Mouse (Mus musculus) E14TG2a.4 (cell line): ENCODE results near the gene AC131692.1.
A peak's percentile ranks its signal among the peaks of the same experiment; 100 is the strongest.

Source experiments
- H3K27me3 ChIP-seq: 2 replicates; pipeline ENCODE4 v1.6.1; 2014; ENCODE audit warnings: low read length, control low read depth; ENCODE audit not compliant: insufficient read depth
- H3K36me3 ChIP-seq: 2 replicates; pipeline ENCODE4 v1.6.1; 2014; ENCODE audit warnings: low read length, control low read depth; ENCODE audit not compliant: insufficient read depth
- H3K4me1 ChIP-seq: replicated peaks from 2 replicates; pipeline ENCODE4 v1.6.1; 2014; ENCODE audit warnings: low read depth, low read length, control low read depth
- H3K4me3 ChIP-seq: replicated peaks from 2 replicates; pipeline ENCODE4 v1.5.1; 2014; ENCODE audit warnings: mild to moderate bottlenecking, low read length
- H3K9me3 ChIP-seq: 2 replicates; pipeline ENCODE4 v1.6.1; 2014; ENCODE audit warnings: low read length, control low read depth
- CTCF ChIP-seq: conservative IDR thresholded peaks from 2 replicates; pipeline ENCODE4 v1.5.1; 2014; ENCODE audit warnings: low read length
- NANOG ChIP-seq: IDR thresholded peaks from 2 replicates; pipeline ENCODE4 v1.6.1; 2014; ENCODE audit warnings: borderline replicate concordance, low read length, mixed read lengths
- POU5F1 ChIP-seq: IDR thresholded peaks from 2 replicates; pipeline ENCODE4 v1.6.1; 2014; ENCODE audit warnings: low read length, borderline replicate concordance

AC131692.1 gene

DNA sequence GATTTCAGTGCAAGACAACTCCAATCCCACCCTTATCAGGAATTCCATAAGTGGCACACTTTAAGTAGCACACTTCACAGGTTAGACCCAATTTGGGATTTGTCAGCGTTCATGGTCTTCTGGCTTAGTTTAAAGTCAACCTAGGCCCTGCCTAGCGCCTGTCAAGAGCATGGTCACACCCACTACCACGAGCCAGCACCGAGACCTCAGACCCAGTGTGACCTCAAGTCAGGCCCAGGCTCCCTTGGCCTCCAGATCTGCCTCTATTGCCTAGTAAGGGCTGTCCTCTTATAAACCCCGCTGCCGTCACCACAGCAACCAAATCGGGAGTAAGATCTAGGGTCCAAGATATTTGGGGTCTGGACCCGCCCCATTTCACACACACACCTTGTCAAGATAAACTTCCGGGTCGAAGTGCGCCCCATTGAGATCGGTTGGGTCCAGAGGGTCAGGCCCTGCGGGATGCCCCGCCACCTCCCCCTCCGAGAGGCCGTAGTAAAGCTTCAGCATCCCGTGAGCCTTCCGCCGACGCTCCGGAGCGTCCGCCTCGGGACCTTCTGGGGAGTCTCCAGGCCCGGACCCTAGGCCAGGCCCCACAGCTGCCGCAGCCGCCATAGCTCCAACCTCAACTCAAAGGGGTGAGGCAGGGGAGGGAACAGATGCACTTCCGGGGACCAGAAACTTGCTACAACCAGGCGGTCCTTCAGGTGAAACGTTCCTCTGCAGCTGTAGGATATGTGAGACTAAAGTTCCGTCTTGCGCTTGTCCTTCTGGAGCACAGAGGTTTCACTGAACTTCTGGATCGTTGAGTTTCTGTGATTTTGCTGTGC is 17.4 kb upstream of the AC131692.1 start, which contains the start of gene Vps51:
Gene Vps51 (minus strand): TSS at position 668 of the 830 bp plus-strand sequence.
- no peaks in the 10 kb centered on the region for H3K9me3 ChIP-seq
- no peaks in the 10 kb centered on the region for H3K27me3 ChIP-seq
- peaks cover 69% of the 10 kb centered on the region for H3K36me3 ChIP-seq
- no peak for TF ChIP-seq CTCF
- TF ChIP-seq NANOG: no peak
- no peak; the same call in 1 of the 2 replicates for TF ChIP-seq POU5F1
- H3K4me3 ChIP-seq: peak within 1 kb of the TSS; percentile 89
- peaks cover 43% of the 10 kb centered on the region for H3K4me1 ChIP-seq

DNA sequence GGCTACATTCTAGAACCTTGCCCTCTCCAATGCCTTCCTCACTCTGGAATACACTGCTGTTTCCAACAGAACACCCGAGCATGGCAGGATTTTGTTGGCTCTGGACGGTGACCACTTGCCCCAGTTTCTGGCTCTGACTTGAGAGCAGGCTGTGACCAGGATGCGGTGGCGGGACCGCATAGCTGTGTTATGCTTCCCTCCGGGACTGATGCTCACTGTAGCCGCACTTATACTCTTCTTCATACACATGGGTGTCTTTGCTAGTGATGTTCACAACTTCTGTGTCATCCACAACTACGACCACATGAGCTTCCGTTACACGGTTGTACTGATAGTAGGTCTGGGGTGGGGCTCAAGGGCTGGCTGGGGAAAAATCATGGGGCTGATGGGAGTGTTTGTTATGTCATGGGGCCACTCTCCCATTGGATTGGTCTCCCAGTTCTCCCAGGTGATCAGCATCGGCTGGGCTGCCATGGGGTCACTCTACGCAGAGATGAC is 14.2 kb upstream of the AC131692.1 start, which contains the start of gene Tmem262:
Gene Tmem262 (plus strand): TSS at position 51 of the 498 bp plus-strand sequence.
- no peak within 1 kb of the TSS for H3K4me3 ChIP-seq
- H3K36me3 ChIP-seq: peaks cover 64% of the 10 kb centered on the region
- peaks cover 57% of the 10 kb centered on the region for H3K4me1 ChIP-seq
- no peak for TF ChIP-seq NANOG
- TF ChIP-seq CTCF: no peak
- TF ChIP-seq POU5F1: no peak
- H3K9me3 ChIP-seq: no peaks in the 10 kb centered on the region
- no peaks in the 10 kb centered on the region for H3K27me3 ChIP-seq

DNA sequence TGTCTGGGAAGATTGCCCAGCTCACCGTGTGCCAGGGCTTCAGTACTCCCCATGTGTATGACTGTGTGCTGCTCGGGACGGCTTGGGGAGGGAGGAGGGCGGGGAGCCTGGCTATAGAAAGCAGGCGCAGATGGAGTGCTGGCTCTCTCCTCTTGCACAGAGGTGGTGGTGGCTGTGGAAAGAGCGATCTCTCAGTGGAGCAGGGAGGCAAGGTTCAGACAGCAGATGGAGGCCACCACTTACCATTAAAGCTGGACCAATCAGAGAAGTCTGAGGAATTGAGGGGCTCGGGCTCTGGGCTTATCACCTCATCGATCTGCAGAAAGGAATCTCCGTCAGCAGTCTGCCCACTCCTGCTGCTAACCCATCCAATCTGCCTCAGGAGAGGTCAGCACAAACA is 12.1 kb upstream of the AC131692.1 start, which contains the start of gene Gm28374:
Gene Gm28374 (minus strand): TSS at position 101 of the 400 bp plus-strand sequence.
- peaks cover 67% of the 10 kb centered on the region for H3K36me3 ChIP-seq
- no peak for TF ChIP-seq CTCF
- TF ChIP-seq POU5F1: no peak
- TF ChIP-seq NANOG: no peak
- H3K4me1 ChIP-seq: peaks cover 63% of the 10 kb centered on the region
- H3K4me3 ChIP-seq: no peak within 1 kb of the TSS; the same call in 1 of the 2 replicates
- H3K9me3 ChIP-seq: no peaks in the 10 kb centered on the region
- no peaks in the 10 kb centered on the region for H3K27me3 ChIP-seq

DNA sequence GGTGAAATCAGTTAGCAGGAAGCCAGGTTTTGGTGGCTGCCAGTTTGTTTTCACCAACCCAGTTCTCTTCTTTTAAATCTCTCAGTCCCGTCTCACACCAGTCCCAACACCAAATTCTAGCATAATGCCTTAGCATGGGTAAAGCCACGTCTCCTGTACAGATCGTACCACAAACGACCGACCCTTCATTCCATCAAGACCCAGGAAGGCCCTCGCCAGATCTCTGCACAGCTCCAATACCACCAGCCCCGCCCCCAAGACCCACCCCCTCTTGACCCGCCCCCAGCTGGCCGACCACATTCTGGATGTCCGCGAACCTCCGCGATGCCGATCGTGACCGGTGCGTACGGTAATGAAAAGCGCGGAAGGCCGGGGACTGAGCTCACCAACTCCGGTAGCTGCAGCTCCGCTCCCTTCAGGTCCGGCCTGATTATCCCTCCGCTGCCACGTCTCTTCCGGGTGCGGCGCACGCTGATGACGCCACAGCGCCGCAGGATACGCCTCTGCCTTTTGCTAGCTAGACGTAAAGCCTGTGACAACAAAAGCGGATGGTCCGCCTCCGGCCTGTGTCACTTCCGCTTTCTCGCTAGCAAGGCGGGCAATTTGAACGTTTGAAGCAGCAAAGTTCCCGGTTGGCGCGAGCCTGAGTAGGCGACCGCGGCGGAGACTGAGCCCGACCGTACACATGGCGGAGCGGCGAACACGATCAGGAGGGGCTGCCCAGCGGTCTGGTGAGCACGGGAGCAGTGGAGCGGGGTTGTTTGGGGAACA is 9.6 kb upstream of the AC131692.1 start, which contains the start of the genes Zfpl1 and Cdca5:
Gene Zfpl1 (minus strand): TSS at position 479 of the 771 bp plus-strand sequence.
Gene Cdca5 (plus strand): TSS at position 506 of the 771 bp plus-strand sequence.
- Histone ChIP-seq H3K36me3 (peaks cover 82% of the 10 kb centered on the region), H3K4me1 (peaks cover 79% of the 10 kb centered on the region), H3K9me3 (no peaks in the 10 kb centered on the region), H3K27me3 (no peaks in the 10 kb centered on the region), H3K4me3 (peak within 1 kb of the TSS; percentile 97)
- TF ChIP-seq POU5F1 (no peak), CTCF (no peak), NANOG (no peak)

DNA sequence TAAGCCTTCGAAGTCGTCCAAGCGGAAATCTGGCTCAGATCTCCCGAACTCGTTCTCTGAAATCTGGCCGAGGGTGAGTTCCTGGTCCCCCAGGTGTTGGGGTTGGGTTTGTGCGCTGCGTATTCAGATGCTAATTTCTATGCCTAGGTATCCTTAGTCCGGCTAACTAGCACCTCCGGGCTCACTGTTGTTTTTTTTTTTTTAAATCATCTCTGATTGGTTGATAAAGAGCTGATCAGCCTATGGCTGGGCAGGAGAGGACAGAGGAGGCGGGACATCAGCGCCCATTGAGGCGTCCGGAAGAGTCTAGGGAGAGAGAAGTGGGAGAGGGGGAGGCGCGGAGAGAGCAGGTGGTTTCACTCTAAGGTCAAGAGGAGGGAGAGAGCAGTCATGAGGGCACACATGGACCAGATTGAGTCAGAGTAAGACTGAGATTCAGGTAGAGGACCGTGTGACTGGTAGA is 8.8 kb upstream of the AC131692.1 start:
- peaks cover 79% of the 10 kb centered on the region for H3K4me1 ChIP-seq
- H3K36me3 ChIP-seq: peaks cover 82% of the 10 kb centered on the region
- no peaks in the 10 kb centered on the region for H3K27me3 ChIP-seq
- no peaks in the 10 kb centered on the region for H3K9me3 ChIP-seq
- TF ChIP-seq NANOG (no peak), POU5F1 (peak; percentile 38; the same call in 1 of the 2 replicates)
- H3K4me3 ChIP-seq: peak overlapping the region; percentile 97

DNA sequence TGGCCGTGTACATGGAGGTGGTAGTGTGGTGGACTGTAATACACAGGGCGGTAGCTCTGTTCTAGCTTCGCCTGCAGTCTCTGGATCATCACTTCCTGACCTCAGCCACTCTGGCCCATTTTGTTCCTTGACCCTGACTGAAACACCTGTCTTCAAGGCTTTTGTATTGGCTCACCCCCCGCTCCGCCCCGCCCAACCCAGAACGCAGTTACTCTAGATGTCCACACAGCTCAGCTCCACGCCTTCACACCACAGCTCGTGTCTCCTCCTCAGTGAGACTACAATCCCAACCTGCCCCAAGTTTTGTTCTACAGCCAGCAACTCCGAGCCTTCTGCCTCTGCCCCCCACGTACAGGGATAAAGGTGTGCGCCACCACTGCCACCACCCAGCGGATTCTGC is 5.4 kb upstream of the AC131692.1 start:
- peaks cover 84% of the 10 kb centered on the region for H3K4me1 ChIP-seq
- peaks cover 82% of the 10 kb centered on the region for H3K36me3 ChIP-seq
- H3K27me3 ChIP-seq: no peaks in the 10 kb centered on the region
- no peak for TF ChIP-seq NANOG
- TF ChIP-seq CTCF: no peak
- no peak for TF ChIP-seq POU5F1
- peak overlapping the region; percentile 45; the same call in 1 of the 2 replicates for H3K4me3 ChIP-seq
- no peaks in the 10 kb centered on the region for H3K9me3 ChIP-seq

GRCm38 (mm10) chr19:6097847-6098246 is 3.6 kb downstream of the AC131692.1 start:
- Histone ChIP-seq H3K4me1 (peaks cover 64% of the 10 kb centered on the region), H3K36me3 (peaks cover 81% of the 10 kb centered on the region), H3K9me3 (no peaks in the 10 kb centered on the region), H3K27me3 (no peaks in the 10 kb centered on the region), H3K4me3 (no peak overlapping the region)
- TF ChIP-seq POU5F1 (no peak), CTCF (no peak), NANOG (no peak)

- Histone ChIP-seq H3K4me1 (peaks cover 51% of the 10 kb centered on the region), H3K27me3 (no peaks in the 10 kb centered on the region), H3K9me3 (no peaks in the 10 kb centered on the region), H3K36me3 (peaks cover 62% of the 10 kb centered on the region), H3K4me3 (no peak overlapping the region)
- TF ChIP-seq NANOG (no peak), POU5F1 (no peak), CTCF (no peak)
Measured at GRCm38 (mm10) chr19:6101186-6101585, 7.0 kb downstream of the AC131692.1 start.
